ENCODE assay signal across 24 mouse cellular contexts in genomic region chr10:19053524-19053923, GRCm38 (mm10). TPM values are rescaled to one million over a fixed set of nuclear protein-coding genes. Genes with fewer than 3 reads are reported as not detected.
A peak's percentile ranks its signal among the peaks of the same experiment; 100 is the strongest.
DNase-seq lines count a peak whose midpoint lies in the region; ATAC-seq and TF ChIP-seq lines count a peak whose summit lies in the region.
"Had no signal": no experiment of that assay in that cellular context is flagged by ENCODE, and none has a peak within 500 bp of the region (broad histone marks: within the 10 kb centered on the region; RNA-seq: fewer than 3 reads in every experiment).

No protein-coding gene starts in this region.

- WGBS in lung, adult 2 months, result 74% methylated on average over 1 of the region's 1 CpGs

- no peak for TF ChIP-seq CTCF in lung, adult 2 months (IDR thresholded peaks at IDR 0.05; ENCODE audit: insufficient read depth, low read length)
- TF ChIP-seq CTCF in bone marrow macrophage, adult 2 months (IDR thresholded peaks at IDR 0.05; ENCODE audit: low read depth, low read length), result no peak

- intact Hi-C loops in gastrocnemius, postnatal 36 days (cut with DNase I), result no loop called here

- H3K4me3 ChIP-seq in lung, adult 2 months (replicated peaks; ENCODE audit: extremely low read depth, low read depth, low read length), result no peak overlapping the region
- no peak overlapping the region for H3K4me3 ChIP-seq in bone marrow macrophage, adult 2 months (ENCODE audit: insufficient read depth, low read length)
- H3K4me3 ChIP-seq: heart, adult 2 months; kidney, embryonic 15.5 days; limb, embryonic 12.5 days; liver, embryonic 13.5 days; lung, embryonic 15.5 days; midbrain, embryonic 15.5 days; stomach, embryonic 15.5 days had no signal

- H3K27ac ChIP-seq in bone marrow macrophage, adult 2 months (ENCODE audit: insufficient read depth, low read depth, low read length), result peak overlapping the region; percentile 93
- H3K27ac ChIP-seq: heart, adult 2 months; kidney, embryonic 15.5 days; limb, embryonic 12.5 days; liver, embryonic 13.5 days; lung, embryonic 15.5 days; midbrain, embryonic 15.5 days; stomach, embryonic 15.5 days had no signal

- TF ChIP-seq POLR2A in lung, adult 2 months (IDR thresholded peaks at IDR 0.05; ENCODE audit: borderline replicate concordance, extremely low read depth, low read depth, low read length), result no peak
- no peak for TF ChIP-seq POLR2A in bone marrow macrophage, adult 2 months (IDR thresholded peaks at IDR 0.05; ENCODE audit: borderline replicate concordance, low read depth, low read length)

- peak; percentile 99 for ATAC-seq in megakaryocyte, adult 5-6 weeks (ENCODE audit: poor library complexity, severe bottlenecking)
- ATAC-seq: forebrain, embryonic 14.5 days; hindbrain, embryonic 16.5 days; intestine, embryonic 16.5 days; midbrain, embryonic 15.5 days had no signal

- DNase-seq in lung, postnatal 25 days (ENCODE audit: low spot score), result peak; percentile 23
- DNase-seq in lung, adult 2 months, result no peak
- no peak for DNase-seq in kidney, adult 11 months
- DNase-seq in gastrocnemius, postnatal 36 days, result no peak
- DNase-seq in testis, postnatal 10 days (ENCODE audit: low spot score), result no peak
- DNase-seq: adrenal gland, postnatal 14 days; cerebellum, adult 8-10 months; cerebellum, postnatal 36 days; gastrocnemius, postnatal 10 days; heart, adult 2 months; kidney, postnatal 36 days; liver, embryonic 13.5 days; thymus, adult 18-20 months; thymus, postnatal 4 days had no signal

- no peaks in the 10 kb centered on the region for H3K4me1 ChIP-seq in lung, adult 2 months (ENCODE audit: control insufficient read depth, insufficient read depth, low read length)
- peaks cover 17% of the 10 kb centered on the region for H3K4me1 ChIP-seq in bone marrow macrophage, adult 2 months (ENCODE audit: control insufficient read depth, insufficient read depth, low read length)
- H3K4me1 ChIP-seq: kidney, embryonic 15.5 days; limb, embryonic 12.5 days; liver, embryonic 13.5 days; lung, embryonic 15.5 days; midbrain, embryonic 15.5 days; stomach, embryonic 15.5 days had no signal

RNA-seq across cellular contexts. Expression of gene Tnfaip3, which starts 38.1 kb away (rescaled TPM):
- polyA plus RNA-seq in lung, adult 2 months (2012; rRNA removed), result 5.9 and 7.2 TPM in 2 replicates
- polyA plus RNA-seq in bone marrow macrophage, adult 2 months (2012; ENCODE audit: insufficient read depth, insufficient read length, missing spikeins), result 17.3 and 19.3 TPM in 2 replicates
- total RNA-seq in megakaryocyte, adult 5-6 weeks (2015), result 16.1 and 21.2 TPM in 2 replicates
- total RNA-seq in megakaryocyte, adult 5-6 weeks (2017), result 17.0 and 29.6 TPM in 2 replicates
- total RNA-seq in gastrocnemius, postnatal 36 days (2021), result 1 to 10 TPM; 1.6 to 2.4 TPM

Comparison
In these comparisons a context has a peak if more than half of its experiments do, and no peak if none do; other contexts are left out.
1. RNA of gene Tnfaip3, which starts 38.1 kb away (total RNA-seq): 16.1 to 29.6 TPM in megakaryocyte, adult 5-6 weeks; 1.6 to 2.4 TPM in gastrocnemius, postnatal 36 days; every median in the first group is over 4 times any median in the second.